Mouse (Mus musculus): ENCODE measurements around the gene Olfr1390. TPM values are rescaled to one million over a fixed set of nuclear protein-coding genes. Genes with fewer than 3 reads are reported as not detected.
"Not testable (repeated sequence)": the region's sequence is repeated elsewhere in the genome, so short reads cannot be mapped to it uniquely, and the experiment has no call there.

Gene Olfr1390
- not detected in 2 replicates for polyA plus RNA-seq (2012; rRNA removed)

DNA sequence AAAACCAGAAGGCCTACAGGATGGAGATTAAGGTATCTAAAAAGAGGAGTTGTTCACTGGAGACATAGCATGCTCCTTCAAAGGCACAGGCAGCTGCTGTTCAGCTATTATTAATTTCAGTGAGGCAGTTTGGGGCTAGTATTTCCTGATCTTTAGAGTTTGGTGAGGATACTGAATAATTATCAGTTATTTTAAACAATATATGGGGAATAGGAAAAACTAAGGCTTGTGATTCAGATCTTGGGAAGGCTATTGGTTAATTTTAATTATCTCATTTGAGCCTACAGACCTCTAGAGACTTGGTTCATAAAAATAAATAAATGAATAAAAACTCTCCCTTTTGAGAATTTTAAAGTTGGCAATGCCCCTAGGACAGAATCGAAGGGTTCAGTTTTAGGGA, at the start of gene Olfr1390:
Gene Olfr1390, plus strand, starts transcription at position 301 of the 400 bp plus-strand sequence.
- no peak within 1 kb of the TSS for H3K27ac ChIP-seq (ENCODE audit: insufficient read depth, low read length)
- no peak for DNase-seq (ENCODE audit: low read depth in 1 of 2, low spot score in 2 of 2)
- no peak within 1 kb of the TSS for H3K4me3 ChIP-seq (ENCODE audit: extremely low read depth, insufficient read depth, insufficient read length)
- H3K4me1 ChIP-seq (ENCODE audit: control insufficient read depth, insufficient read depth, insufficient read length): no peaks in the 10 kb centered on the region
- TF ChIP-seq CTCF (IDR thresholded peaks at IDR 0.05; ENCODE audit: extremely low read depth, insufficient read depth, insufficient read length, insufficient replicate concordance) (no peak), POLR2A (IDR thresholded peaks at IDR 0.05; ENCODE audit: low read depth, low read length) (no peak)
- no peaks in the 10 kb centered on the region for H3K36me3 ChIP-seq (ENCODE audit: control insufficient read depth, insufficient read depth, low read length)
- no peaks in the 10 kb centered on the region for H3K27me3 ChIP-seq (ENCODE audit: control insufficient read depth, insufficient read depth, low read length)
- 85% methylated on average over 1 of the region's 1 CpGs for WGBS

DNA sequence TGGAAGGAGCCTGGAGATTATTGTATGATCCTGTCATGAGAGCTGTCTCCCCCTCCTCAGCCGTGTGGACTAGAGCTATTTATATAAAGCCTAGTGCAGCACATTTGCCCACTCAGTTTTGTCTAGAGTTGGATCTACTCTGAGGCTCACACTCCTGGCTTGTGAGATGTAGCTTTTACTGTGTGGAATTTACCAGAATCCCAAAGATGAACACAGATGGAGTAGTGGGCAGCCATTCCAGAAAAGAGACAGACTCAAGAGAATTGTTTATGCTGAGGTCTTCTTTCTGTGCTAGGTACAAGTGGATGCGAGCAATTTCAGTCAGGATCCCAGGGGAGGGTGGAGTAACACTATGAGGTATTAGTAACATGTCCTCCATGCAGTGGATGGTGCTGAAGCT, 47.7 kb upstream of the Olfr1390 start:
- H3K36me3 ChIP-seq (ENCODE audit: control insufficient read depth, insufficient read depth, low read length): no peaks in the 10 kb centered on the region
- no peak overlapping the region for H3K27ac ChIP-seq (ENCODE audit: insufficient read depth, low read length)
- no peaks in the 10 kb centered on the region for H3K27me3 ChIP-seq (ENCODE audit: control insufficient read depth, insufficient read depth, low read length)
- no peak for DNase-seq (ENCODE audit: low read depth in 1 of 2, low spot score in 2 of 2)
- no peaks in the 10 kb centered on the region for H3K4me1 ChIP-seq (ENCODE audit: control insufficient read depth, insufficient read depth, insufficient read length)
- 85% methylated on average over 2 of the region's 2 CpGs for WGBS
- no peak overlapping the region for H3K4me3 ChIP-seq (ENCODE audit: extremely low read depth, insufficient read depth, insufficient read length)
- TF ChIP-seq POLR2A (IDR thresholded peaks at IDR 0.05; ENCODE audit: low read depth, low read length) (no peak), CTCF (IDR thresholded peaks at IDR 0.05; ENCODE audit: extremely low read depth, insufficient read depth, insufficient read length, insufficient replicate concordance) (no peak)

DNA sequence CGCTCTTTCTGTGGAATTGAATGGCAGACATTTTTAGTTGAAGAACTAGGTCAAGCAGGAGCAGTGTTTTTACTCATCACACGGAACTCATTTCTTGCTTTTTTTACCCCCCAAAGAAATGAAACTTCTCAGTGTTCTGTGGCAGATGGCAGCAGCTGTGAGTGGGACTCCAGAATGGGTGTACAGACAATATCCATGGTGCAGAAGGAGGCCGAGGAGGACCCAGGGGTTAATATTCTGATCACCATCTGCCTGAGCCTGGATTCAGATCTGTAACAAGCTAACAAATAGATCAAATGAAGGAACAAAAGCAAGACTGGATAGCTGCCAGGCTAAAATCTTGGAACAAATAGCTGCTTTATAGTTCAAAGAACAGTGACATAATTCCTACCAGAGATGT, 42.2 kb upstream of the Olfr1390 start:
- no peaks in the 10 kb centered on the region for H3K36me3 ChIP-seq (ENCODE audit: control insufficient read depth, insufficient read depth, low read length)
- no peaks in the 10 kb centered on the region for H3K4me1 ChIP-seq (ENCODE audit: control insufficient read depth, insufficient read depth, insufficient read length)
- H3K27ac ChIP-seq (ENCODE audit: insufficient read depth, low read length): no peak overlapping the region
- TF ChIP-seq CTCF (IDR thresholded peaks at IDR 0.05; ENCODE audit: extremely low read depth, insufficient read depth, insufficient read length, insufficient replicate concordance): no peak
- TF ChIP-seq POLR2A (IDR thresholded peaks at IDR 0.05; ENCODE audit: low read depth, low read length): no peak
- WGBS: 89% methylated on average over 3 of the region's 3 CpGs
- no peak overlapping the region; the same call in 1 of the 2 replicates for H3K4me3 ChIP-seq (ENCODE audit: extremely low read depth, insufficient read depth, insufficient read length)
- no peak for DNase-seq (ENCODE audit: low read depth in 1 of 2, low spot score in 2 of 2)
- no peaks in the 10 kb centered on the region for H3K27me3 ChIP-seq (ENCODE audit: control insufficient read depth, insufficient read depth, low read length)

DNA sequence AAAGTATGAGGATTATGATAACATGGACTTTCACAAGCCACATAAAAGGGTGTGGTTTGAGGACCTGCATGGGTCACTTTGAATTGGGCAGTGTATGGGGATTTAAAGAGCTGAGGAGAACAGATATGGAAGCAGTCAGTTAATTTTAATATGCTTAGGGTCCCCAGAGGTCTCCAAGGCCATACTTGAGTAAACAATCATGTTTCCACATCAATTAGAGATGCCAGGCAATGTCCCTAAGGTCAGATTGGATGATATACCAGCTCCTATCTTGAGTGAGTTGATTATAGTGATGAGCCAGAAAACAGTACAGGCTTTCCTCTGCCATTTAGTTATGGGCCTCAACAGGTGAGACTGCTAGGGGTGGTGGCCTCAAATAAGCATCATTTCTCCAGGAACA, 30.5 kb upstream of the Olfr1390 start, which contains the start of gene Olfr10:
Gene Olfr10, plus strand, starts transcription at position 301 of the 400 bp plus-strand sequence.
- no peak for TF ChIP-seq CTCF (IDR thresholded peaks at IDR 0.05; ENCODE audit: extremely low read depth, insufficient read depth, insufficient read length, insufficient replicate concordance)
- no peak for TF ChIP-seq POLR2A (IDR thresholded peaks at IDR 0.05; ENCODE audit: low read depth, low read length)
- Histone ChIP-seq H3K4me3 (ENCODE audit: extremely low read depth, insufficient read depth, insufficient read length) (no peak within 1 kb of the TSS), H3K36me3 (ENCODE audit: control insufficient read depth, insufficient read depth, low read length) (no peaks in the 10 kb centered on the region), H3K4me1 (ENCODE audit: control insufficient read depth, insufficient read depth, insufficient read length) (no peaks in the 10 kb centered on the region), H3K27ac (ENCODE audit: insufficient read depth, low read length) (no peak within 1 kb of the TSS), H3K27me3 (ENCODE audit: control insufficient read depth, insufficient read depth, low read length) (no peaks in the 10 kb centered on the region)
- DNase-seq (ENCODE audit: low read depth in 1 of 2, low spot score in 2 of 2): no peak

DNA sequence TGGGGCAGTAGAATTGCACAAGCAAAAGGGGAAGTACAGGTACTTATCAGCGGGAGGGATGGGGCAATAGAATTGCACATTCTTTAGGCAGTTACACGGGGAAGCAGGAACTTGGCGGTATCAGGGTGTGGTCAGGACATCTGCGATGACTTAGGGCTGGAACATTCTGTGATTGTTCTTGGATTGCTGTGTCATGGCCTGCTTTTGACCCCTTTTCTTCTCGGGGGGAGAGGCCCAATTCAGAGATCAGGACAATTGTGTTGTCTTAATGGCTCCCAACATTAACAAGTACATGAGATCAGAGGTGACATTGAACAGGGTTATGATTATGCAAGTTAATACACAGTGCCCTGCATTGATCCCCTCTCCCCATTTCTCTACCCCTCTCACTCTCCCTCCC, 26.4 kb upstream of the Olfr1390 start:
- WGBS: 67% methylated on average over 5 of the region's 5 CpGs
- DNase-seq (ENCODE audit: low read depth in 1 of 2, low spot score in 2 of 2); H3K4me3 ChIP-seq (ENCODE audit: extremely low read depth, insufficient read depth, insufficient read length); H3K27ac ChIP-seq (ENCODE audit: insufficient read depth, low read length); H3K27me3 ChIP-seq (ENCODE audit: control insufficient read depth, insufficient read depth, low read length); H3K36me3 ChIP-seq (ENCODE audit: control insufficient read depth, insufficient read depth, low read length); H3K4me1 ChIP-seq (ENCODE audit: control insufficient read depth, insufficient read depth, insufficient read length): not testable (repeated sequence)

DNA sequence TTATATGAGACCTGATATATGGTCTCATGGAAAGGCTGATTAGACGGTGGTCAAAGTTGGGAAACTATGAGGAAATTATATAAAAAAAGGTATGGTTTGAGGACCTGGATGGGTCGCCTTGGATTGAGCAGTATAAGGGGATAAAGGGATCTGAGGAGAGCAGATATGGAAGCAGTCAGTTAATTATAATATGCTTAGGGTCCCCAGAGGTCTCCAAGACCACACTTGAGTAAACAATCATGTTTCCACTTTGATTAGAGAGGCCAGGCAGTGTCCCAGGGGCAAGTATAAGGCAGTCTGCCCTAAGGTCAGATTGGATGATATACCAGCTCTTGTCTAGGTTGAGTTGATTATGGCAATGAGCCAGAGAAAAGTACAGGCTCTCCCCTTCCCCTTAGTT, 12.5 kb upstream of the Olfr1390 start, which contains the start of gene Olfr1391:
Gene Olfr1391, plus strand, starts transcription at position 301 of the 400 bp plus-strand sequence.
- no peak for TF ChIP-seq CTCF (IDR thresholded peaks at IDR 0.05; ENCODE audit: extremely low read depth, insufficient read depth, insufficient read length, insufficient replicate concordance)
- no peak for TF ChIP-seq POLR2A (IDR thresholded peaks at IDR 0.05; ENCODE audit: low read depth, low read length)
- H3K27ac ChIP-seq (ENCODE audit: insufficient read depth, low read length): no peak within 1 kb of the TSS
- DNase-seq (ENCODE audit: low read depth in 1 of 2, low spot score in 2 of 2): no peak
- H3K27me3 ChIP-seq (ENCODE audit: control insufficient read depth, insufficient read depth, low read length): no peaks in the 10 kb centered on the region
- no peaks in the 10 kb centered on the region for H3K36me3 ChIP-seq (ENCODE audit: control insufficient read depth, insufficient read depth, low read length)
- H3K4me3 ChIP-seq (ENCODE audit: extremely low read depth, insufficient read depth, insufficient read length): no peak within 1 kb of the TSS
- 75% methylated on average over 2 of the region's 2 CpGs for WGBS
- no peaks in the 10 kb centered on the region for H3K4me1 ChIP-seq (ENCODE audit: control insufficient read depth, insufficient read depth, insufficient read length)

DNA sequence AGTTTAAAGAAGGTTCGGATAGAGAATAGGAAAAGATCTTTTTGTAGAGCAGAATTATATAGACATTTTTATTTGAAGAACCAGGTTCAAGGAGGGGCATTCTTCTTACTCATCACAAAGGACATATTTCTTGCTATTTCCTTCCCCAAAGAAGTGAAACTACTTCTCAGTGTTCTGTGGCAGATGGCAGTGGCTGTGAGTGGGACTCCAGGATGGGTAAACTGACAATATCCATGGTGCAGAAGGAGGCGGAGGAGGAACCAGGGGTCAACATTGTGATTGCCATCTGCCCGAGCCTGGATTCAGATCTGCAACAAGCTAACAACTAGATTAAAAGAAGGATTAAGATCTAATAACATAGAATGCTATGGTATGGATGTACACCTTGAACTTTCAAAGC, 8.3 kb upstream of the Olfr1390 start:
- no peaks in the 10 kb centered on the region for H3K36me3 ChIP-seq (ENCODE audit: control insufficient read depth, insufficient read depth, low read length)
- no peak for DNase-seq (ENCODE audit: low read depth in 1 of 2, low spot score in 2 of 2)
- H3K27ac ChIP-seq (ENCODE audit: insufficient read depth, low read length): no peak overlapping the region
- H3K27me3 ChIP-seq (ENCODE audit: control insufficient read depth, insufficient read depth, low read length): no peaks in the 10 kb centered on the region
- H3K4me1 ChIP-seq (ENCODE audit: control insufficient read depth, insufficient read depth, insufficient read length): no peaks in the 10 kb centered on the region
- H3K4me3 ChIP-seq (ENCODE audit: extremely low read depth, insufficient read depth, insufficient read length): no peak overlapping the region
- no peak for TF ChIP-seq CTCF (IDR thresholded peaks at IDR 0.05; ENCODE audit: extremely low read depth, insufficient read depth, insufficient read length, insufficient replicate concordance)
- TF ChIP-seq POLR2A (IDR thresholded peaks at IDR 0.05; ENCODE audit: low read depth, low read length): no peak
- WGBS: 83% methylated on average over 3 of the region's 3 CpGs
